Mouse (Mus musculus) forebrain, embryonic 10.5 days (tissue): ENCODE measurements at regions not wholly inside any gene's neighbourhood (a gene's known extent, or its start where the extent isn't known, plus 50 kb on each side); places are given as distances from the start of the nearest gene placed in this dataset. TPM values are rescaled to one million over a fixed set of nuclear protein-coding genes. Genes with fewer than 3 reads are reported as not detected.
"Not testable (repeated sequence)": the region's sequence is repeated elsewhere in the genome, so short reads cannot be mapped to it uniquely, and the experiment has no call there.

Experiments
- DNase-seq: peaks from one replicate; pipeline ENCODE4 v3.0.0-alpha.2; 2017; ENCODE audit warnings: low spot score; ENCODE audit errors: extremely low spot score
- H3K27ac ChIP-seq: fragments of 300-500 bp; sonication (generic); 2 replicates; pipeline ENCODE4 v1.5.1; 2016; ENCODE audit warnings: mild to moderate bottlenecking
- H3K27me3 ChIP-seq: fragments of 300-500 bp; sonication (generic); 2 replicates; pipeline ENCODE4 v1.6.1; 2016; ENCODE audit warnings: mild to moderate bottlenecking; ENCODE audit not compliant: poor library complexity, severe bottlenecking
- H3K36me3 ChIP-seq: fragments of 300-500 bp; sonication (generic); replicated peaks from 2 replicates; pipeline ENCODE4 v1.6.1; 2016; ENCODE audit warnings: mild to moderate bottlenecking, moderate library complexity
- H3K4me1 ChIP-seq: fragments of 300-500 bp; sonication (generic); 2 replicates; pipeline ENCODE4 v1.6.1; 2016
- H3K4me3 ChIP-seq: fragments of 300-500 bp; sonication (generic); 2 replicates; pipeline ENCODE4 v1.5.1; 2016; ENCODE audit warnings: mild to moderate bottlenecking, moderate library complexity
- H3K9me3 ChIP-seq: fragments of 300-500 bp; sonication (generic); 2 replicates; pipeline ENCODE4 v1.6.1; 2016; ENCODE audit warnings: mild to moderate bottlenecking, moderate library complexity
- WGBS: fragments of 180-500 bp; shearing (Covaris S2); methylation state at CpG from one replicate; pipeline ENCODE4 v1.1.7; 2016; 5-methylcytosine and 5-hydroxymethylcytosine counted together
- microRNA-seq: library from miRNA; unstranded; fragments of <30 nt; microRNA quantifications from one replicate; pipeline ENCODE4, GENCODE M21; 2017

- no peaks in the 10 kb centered on the region for H3K27me3 ChIP-seq
- H3K27ac ChIP-seq, result no peak overlapping the region
- 92% methylated on average over 14 of the region's 14 CpGs for WGBS
- no peaks in the 10 kb centered on the region for H3K36me3 ChIP-seq
- DNase-seq, result no peak
- no peaks in the 10 kb centered on the region for H3K9me3 ChIP-seq
- H3K4me1 ChIP-seq, result no peaks in the 10 kb centered on the region
- H3K4me3 ChIP-seq, result no peak overlapping the region
Observed at GRCm38 (mm10) chr12:15114793-15115192, 701.9 kb downstream of the Trib2 start.

- no peak overlapping the region for H3K27ac ChIP-seq
- no peaks in the 10 kb centered on the region for H3K9me3 ChIP-seq
- H3K27me3 ChIP-seq, result no peaks in the 10 kb centered on the region
- no peak for DNase-seq
- no peaks in the 10 kb centered on the region for H3K36me3 ChIP-seq
- H3K4me3 ChIP-seq, result no peak overlapping the region
- 83% methylated on average over 2 of the region's 2 CpGs for WGBS
- H3K4me1 ChIP-seq, result no peaks in the 10 kb centered on the region
Observed at GRCm38 (mm10) chr12:15111049-15111448, 705.7 kb downstream of the Trib2 start.

DNA sequence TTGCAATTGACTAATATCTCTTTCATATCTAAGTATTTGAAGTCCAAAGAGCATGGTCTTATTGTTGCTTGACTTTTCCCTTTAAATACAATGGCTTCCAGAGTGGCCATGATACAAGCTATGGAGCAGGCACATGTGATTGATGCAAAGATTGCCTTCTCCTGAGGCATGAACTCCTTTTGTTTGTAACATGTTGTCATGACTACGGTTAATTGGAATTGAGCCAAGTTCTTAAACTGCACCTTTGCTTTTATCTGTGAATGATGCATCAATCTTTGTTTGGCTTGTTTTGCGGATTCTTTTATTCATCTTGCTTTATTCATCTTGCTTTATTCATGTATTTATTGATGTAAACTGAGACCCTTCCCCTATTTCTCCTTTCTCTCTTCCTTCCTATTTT, 711.8 kb downstream of the Trib2 start:
- no peak for DNase-seq
- Histone ChIP-seq H3K36me3 (no peaks in the 10 kb centered on the region), H3K27ac (no peak overlapping the region), H3K4me3 (no peak overlapping the region), H3K4me1 (no peaks in the 10 kb centered on the region), H3K27me3 (no peaks in the 10 kb centered on the region), H3K9me3 (no peaks in the 10 kb centered on the region)
- WGBS, result 88% methylated on average over 2 of the region's 2 CpGs

- H3K36me3 ChIP-seq, result no peaks in the 10 kb centered on the region
- no peak overlapping the region for H3K27ac ChIP-seq
- 71% methylated on average over 2 of the region's 2 CpGs for WGBS
- H3K9me3 ChIP-seq, result no peaks in the 10 kb centered on the region
- no peaks in the 10 kb centered on the region for H3K4me1 ChIP-seq
- no peaks in the 10 kb centered on the region for H3K27me3 ChIP-seq
- peak; percentile 28 for DNase-seq
- H3K4me3 ChIP-seq, result no peak overlapping the region
Observed at GRCm38 (mm10) chr12:15078615-15079014, 738.1 kb downstream of the Trib2 start.

DNA sequence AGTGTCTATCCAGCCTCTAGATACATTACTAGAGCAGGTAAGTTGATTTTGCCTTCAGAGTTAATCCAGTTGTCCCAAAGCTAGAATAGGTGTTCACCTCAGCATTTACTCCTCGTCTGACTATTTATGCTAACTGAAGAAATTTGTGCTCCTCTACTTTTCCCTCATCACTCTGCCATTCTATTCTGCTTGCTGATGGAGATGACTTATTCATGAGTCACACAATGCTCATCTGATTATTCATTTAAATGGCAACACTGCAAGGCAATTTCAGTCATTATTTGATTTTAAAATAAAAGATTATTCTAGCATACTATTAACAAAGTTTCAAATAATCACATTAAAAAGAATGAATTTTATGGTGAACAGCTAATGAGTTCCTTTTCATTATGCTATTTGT, 752.4 kb downstream of the Trib2 start:
- H3K36me3 ChIP-seq, result no peaks in the 10 kb centered on the region
- no peaks in the 10 kb centered on the region for H3K4me1 ChIP-seq
- WGBS, result 84% methylated on average over 1 of the region's 1 CpGs
- no peaks in the 10 kb centered on the region for H3K27me3 ChIP-seq
- H3K9me3 ChIP-seq, result no peaks in the 10 kb centered on the region
- no peak overlapping the region for H3K4me3 ChIP-seq
- DNase-seq, result no peak
- H3K27ac ChIP-seq, result no peak overlapping the region

GRCm38 (mm10) chr12:15051387-15051786, 765.3 kb downstream of the Trib2 start:
- Histone ChIP-seq H3K36me3 (no peaks in the 10 kb centered on the region), H3K27ac (no peak overlapping the region), H3K9me3 (no peaks in the 10 kb centered on the region), H3K4me3 (no peak overlapping the region), H3K27me3 (no peaks in the 10 kb centered on the region), H3K4me1 (no peaks in the 10 kb centered on the region)
- no peak for DNase-seq
- 90% methylated on average over 5 of the region's 5 CpGs for WGBS

DNA sequence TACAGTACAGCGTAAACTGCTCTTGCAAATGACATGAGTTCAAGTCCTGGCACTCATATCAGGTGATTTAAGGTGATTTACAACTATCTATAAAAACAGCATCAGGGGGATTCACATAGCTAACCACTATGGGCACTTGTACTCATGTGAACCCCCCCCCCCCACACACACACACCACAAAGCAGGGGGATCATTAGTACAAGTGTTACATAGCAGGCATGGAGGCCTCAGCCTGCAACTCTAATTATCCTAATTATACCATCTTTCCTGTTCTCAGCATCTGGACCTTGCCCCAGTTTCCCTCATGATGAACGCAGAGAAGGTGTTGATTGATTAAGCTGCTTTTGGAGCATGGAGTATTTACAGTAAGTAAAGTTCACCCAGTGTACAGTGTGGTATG, 773.5 kb downstream of the Trib2 start:
- no peaks in the 10 kb centered on the region for H3K36me3 ChIP-seq
- no peaks in the 10 kb centered on the region for H3K4me1 ChIP-seq
- no peaks in the 10 kb centered on the region for H3K9me3 ChIP-seq
- H3K4me3 ChIP-seq, result no peak overlapping the region
- no peak overlapping the region for H3K27ac ChIP-seq
- 98% methylated on average over 2 of the region's 2 CpGs for WGBS
- no peak for DNase-seq
- H3K27me3 ChIP-seq, result no peaks in the 10 kb centered on the region

DNA sequence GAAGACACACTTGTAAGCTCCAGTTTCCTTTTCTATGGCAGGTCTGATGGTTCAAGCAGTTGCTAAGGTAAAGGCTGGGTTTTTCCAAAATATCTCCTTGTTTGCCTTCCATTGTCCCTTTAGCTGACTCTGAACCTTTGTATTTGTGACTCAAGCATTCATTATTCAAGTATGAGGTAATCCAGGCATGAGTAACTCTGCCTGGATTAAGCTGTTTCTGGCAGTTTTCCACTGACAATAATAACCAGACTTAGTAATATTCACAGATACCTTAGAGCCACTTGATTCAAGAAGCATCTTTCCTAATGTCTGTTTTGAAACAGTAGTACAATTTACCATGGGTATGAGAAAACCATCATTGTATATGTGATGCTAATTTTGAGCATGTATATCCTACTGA, 805.6 kb downstream of the Trib2 start:
- no peaks in the 10 kb centered on the region for H3K27me3 ChIP-seq
- no peaks in the 10 kb centered on the region for H3K36me3 ChIP-seq
- no peak overlapping the region for H3K4me3 ChIP-seq
- H3K4me1 ChIP-seq, result peaks cover 3% of the 10 kb centered on the region; the same call in 1 of the 2 replicates
- DNase-seq, result no peak
- H3K9me3 ChIP-seq, result no peaks in the 10 kb centered on the region
- H3K27ac ChIP-seq, result no peak overlapping the region

DNA sequence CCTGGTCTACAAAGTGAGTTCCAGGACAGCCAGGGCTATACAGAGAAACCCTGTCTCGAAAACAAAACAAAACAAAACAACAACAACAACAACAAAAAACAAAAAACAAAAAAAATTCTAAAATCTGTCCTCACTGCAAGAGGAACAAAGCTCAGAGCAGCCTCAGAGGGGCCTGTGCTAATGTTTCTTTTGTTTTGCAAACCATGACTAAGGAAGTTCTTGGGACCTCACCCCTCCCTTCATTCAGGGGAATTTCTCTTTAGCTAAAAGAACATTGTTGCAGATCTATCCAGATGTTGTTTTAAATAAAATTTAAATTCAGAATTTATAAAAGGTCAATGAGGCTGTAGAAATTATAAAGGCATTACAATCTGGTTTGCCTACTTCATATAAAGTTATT, 814.3 kb downstream of the Trib2 start:
- 81% methylated on average over 1 of the region's 1 CpGs for WGBS
- not testable (repeated sequence) for H3K9me3 ChIP-seq, DNase-seq, H3K4me3 ChIP-seq, H3K36me3 ChIP-seq, H3K4me1 ChIP-seq, H3K27me3 ChIP-seq, H3K27ac ChIP-seq

Small RNAs in the stretch of these regions (microRNA-seq; reads per million reads assigned to microRNA genes)
- not detected for gene Gm27682
